8 mouse cellular contexts compared by ENCODE assay signal in genomic region chr16:94328881-94329867, GRCm38 (mm10). TPM values are rescaled to one million over a fixed set of nuclear protein-coding genes. Genes with fewer than 3 reads are reported as not detected.
A peak's percentile ranks its signal among the peaks of the same experiment; 100 is the strongest.
DNase-seq lines count a peak whose midpoint lies in the region; ATAC-seq and TF ChIP-seq lines count a peak whose summit lies in the region.

No protein-coding gene starts in this region.

- no peak for ATAC-seq in heart, embryonic 14.5 days (ENCODE audit: insufficient number of reproducible peaks, insufficient read depth, low FRiP score, low read depth)
- ATAC-seq in hindbrain, embryonic 16.5 days, result no peak
- peak; percentile 71 for ATAC-seq in midbrain, embryonic 11.5 days (ENCODE audit: low FRiP score)

- peaks cover 3 to 15% of the 10 kb centered on the region in 2 experiments; a peak in 3 of 4 replicates for H3K4me1 ChIP-seq in heart, embryonic 14.5 days (ENCODE audit: control insufficient read depth in 2 of 2, insufficient read depth in 2 of 2, low read length in 2 of 2)
- peaks cover 11% of the 10 kb centered on the region for H3K4me1 ChIP-seq in hindbrain, embryonic 16.5 days (ENCODE audit: control insufficient read depth, insufficient read depth, low read depth, low read length)
- peaks cover 23% of the 10 kb centered on the region for H3K4me1 ChIP-seq in midbrain, embryonic 11.5 days (ENCODE audit: control insufficient read depth, insufficient read depth, low read length)

- H3K27ac ChIP-seq in heart, embryonic 14.5 days (replicated peaks in 1 of 2; ENCODE audit: control insufficient read depth in 1 of 2, insufficient read depth in 1 of 2, low read depth in 2 of 2, low read length in 2 of 2), result no peak overlapping the region
- H3K27ac ChIP-seq in hindbrain, embryonic 16.5 days (ENCODE audit: low read depth, low read length), result no peak overlapping the region
- H3K27ac ChIP-seq in midbrain, embryonic 11.5 days (ENCODE audit: low read depth, low read length), result no peak overlapping the region

- H3K4me3 ChIP-seq in heart, embryonic 14.5 days (ENCODE audit: control insufficient read depth in 1 of 2, insufficient read depth in 1 of 2, low read depth in 1 of 2, low read length in 2 of 2), result peak overlapping the region; percentile 55 to 58
- H3K4me3 ChIP-seq in hindbrain, embryonic 16.5 days (ENCODE audit: low read length), result peak overlapping the region; percentile 42
- H3K4me3 ChIP-seq in midbrain, embryonic 11.5 days (ENCODE audit: low read depth, low read length), result peak overlapping the region; percentile 42

- H3K36me3 ChIP-seq in heart, embryonic 14.5 days (ENCODE audit: control insufficient read depth, insufficient read depth, low read length), result no peaks in the 10 kb centered on the region
- H3K36me3 ChIP-seq in hindbrain, embryonic 16.5 days (ENCODE audit: control insufficient read depth, insufficient read depth, low read length), result no peaks in the 10 kb centered on the region
- H3K36me3 ChIP-seq in midbrain, embryonic 11.5 days (ENCODE audit: control insufficient read depth, insufficient read depth, low read length), result no peaks in the 10 kb centered on the region

- no peak for TF ChIP-seq POLR2A in brain, embryonic 14.5 days (IDR thresholded peaks at IDR 0.05; ENCODE audit: borderline replicate concordance, extremely low read depth, insufficient read depth, insufficient read length, poor library complexity, severe bottlenecking)

- peak overlapping the region; percentile 72 for H3K4me2 ChIP-seq in heart, embryonic 14.5 days (ENCODE audit: low read length)
- H3K4me2 ChIP-seq in hindbrain, embryonic 16.5 days (ENCODE audit: low read length), result peak overlapping the region; percentile 67
- peak overlapping the region; percentile 65 for H3K4me2 ChIP-seq in midbrain, embryonic 11.5 days

- no peak for TF ChIP-seq CTCF in brain, embryonic 14.5 days (IDR thresholded peaks at IDR 0.05; ENCODE audit: borderline replicate concordance, extremely low read depth, insufficient read depth, insufficient read length)

- H3K27me3 ChIP-seq in heart, embryonic 14.5 days (ENCODE audit: control insufficient read depth, insufficient read depth, low read length), result no peaks in the 10 kb centered on the region
- H3K27me3 ChIP-seq in hindbrain, embryonic 16.5 days (replicated peaks; ENCODE audit: control insufficient read depth, insufficient read depth, low read length), result peaks cover 9% of the 10 kb centered on the region
- H3K27me3 ChIP-seq in midbrain, embryonic 11.5 days (ENCODE audit: control insufficient read depth, insufficient read depth, low read length), result peaks cover 24% of the 10 kb centered on the region

- WGBS in heart, embryonic 14.5 days, result 19% methylated on average over 25 of the region's 25 CpGs
- WGBS in hindbrain, embryonic 16.5 days, result 10% methylated on average over 25 of the region's 25 CpGs
- 5% methylated on average over 25 of the region's 25 CpGs for WGBS in midbrain, embryonic 11.5 days

- no peaks in the 10 kb centered on the region for H3K9me3 ChIP-seq in heart, embryonic 14.5 days (ENCODE audit: control insufficient read depth, low read length)
- no peaks in the 10 kb centered on the region for H3K9me3 ChIP-seq in hindbrain, embryonic 16.5 days (ENCODE audit: control insufficient read depth, low read length)
- H3K9me3 ChIP-seq in midbrain, embryonic 11.5 days (ENCODE audit: control insufficient read depth, low read length), result no peaks in the 10 kb centered on the region

- H3K9ac ChIP-seq in heart, embryonic 14.5 days (ENCODE audit: low read length), result peak overlapping the region; percentile 60
- no peak overlapping the region for H3K9ac ChIP-seq in hindbrain, embryonic 16.5 days (ENCODE audit: low read depth, low read length)
- peak overlapping the region; percentile 28; the same call in 1 of the 2 replicates for H3K9ac ChIP-seq in midbrain, embryonic 11.5 days (ENCODE audit: low read length)

- no peak for DNase-seq in heart, postnatal 10 days
- DNase-seq in brain, embryonic 14.5 days (ENCODE audit: low read depth), result peak; percentile 61
- DNase-seq in midbrain, embryonic 11.5 days (ENCODE audit: low spot score, missing footprints), result peak; percentile 93
- no peak for DNase-seq in ovary, postnatal 36 days (ENCODE audit: low spot score)
- DNase-seq in right cerebral cortex, postnatal 36 days (ENCODE audit: low spot score in 2 of 2), result no peak
- no peak for DNase-seq in cerebellum, adult 8-10 months

- intact Hi-C loops in heart, postnatal 10 days (cut with DNase I), result no loop called here

RNA-seq across cellular contexts. Expression of gene Ripply3, which starts 1.0 kb away (rescaled TPM):
- polyA plus RNA-seq in heart, embryonic 14.5 days (2014; fragmentation: Nextera tagmentation; extraction: Ambion mirVana), result 5.1 and 5.5 TPM in 2 replicates
- total RNA-seq in heart, postnatal 10 days (2021), result 1 to 10 TPM; 4.7 to 5.1 TPM
- polyA plus RNA-seq in brain, embryonic 14.5 days (2012; rRNA removed), result 1.1 and 1.4 TPM in 2 replicates
- 0.84 and 1.3 TPM in 2 replicates for polyA plus RNA-seq in hindbrain, embryonic 16.5 days (2015; fragmentation: Nextera tagmentation; extraction: Ambion mirVana)
- polyA plus RNA-seq in midbrain, embryonic 11.5 days (2014; fragmentation: Nextera tagmentation; extraction: Ambion mirVana), result 5.3 and 6.0 TPM in 2 replicates

RNA-seq across cellular contexts. Expression of gene Hlcs, which starts 15.8 kb away (rescaled TPM):
- polyA plus RNA-seq in heart, embryonic 14.5 days (2014; fragmentation: Nextera tagmentation; extraction: Ambion mirVana), result 7.6 and 8.1 TPM in 2 replicates
- 1 to 10 TPM; 6.9 to 7.5 TPM for total RNA-seq in heart, postnatal 10 days (2021)
- 6.3 and 7.2 TPM in 2 replicates for polyA plus RNA-seq in brain, embryonic 14.5 days (2012; rRNA removed)
- 7.9 and 8.3 TPM in 2 replicates for polyA plus RNA-seq in hindbrain, embryonic 16.5 days (2015; fragmentation: Nextera tagmentation; extraction: Ambion mirVana)
- polyA plus RNA-seq in midbrain, embryonic 11.5 days (2014; fragmentation: Nextera tagmentation; extraction: Ambion mirVana), result 8.0 and 8.1 TPM in 2 replicates

RNA-seq across cellular contexts. Expression of gene Ttc3, which starts 41.2 kb away (rescaled TPM):
- 186 and 200 TPM in 2 replicates for polyA plus RNA-seq in heart, embryonic 14.5 days (2014; fragmentation: Nextera tagmentation; extraction: Ambion mirVana)
- 100 to 1,000 TPM; 127 to 128 TPM for total RNA-seq in heart, postnatal 10 days (2021)
- polyA plus RNA-seq in brain, embryonic 14.5 days (2012; rRNA removed), result 290 and 425 TPM in 2 replicates
- 889 and 920 TPM in 2 replicates for polyA plus RNA-seq in hindbrain, embryonic 16.5 days (2015; fragmentation: Nextera tagmentation; extraction: Ambion mirVana)
- 489 and 614 TPM in 2 replicates for polyA plus RNA-seq in midbrain, embryonic 11.5 days (2014; fragmentation: Nextera tagmentation; extraction: Ambion mirVana)

RNA-seq across cellular contexts. Expression of gene Pigp, which starts 42.5 kb away (rescaled TPM):
- polyA plus RNA-seq in heart, embryonic 14.5 days (2014; fragmentation: Nextera tagmentation; extraction: Ambion mirVana), result 89.0 and 117 TPM in 2 replicates
- 10 to 100 TPM; 77.1 to 80.5 TPM for total RNA-seq in heart, postnatal 10 days (2021)
- 76.8 and 101 TPM in 2 replicates for polyA plus RNA-seq in brain, embryonic 14.5 days (2012; rRNA removed)
- 108 and 122 TPM in 2 replicates for polyA plus RNA-seq in hindbrain, embryonic 16.5 days (2015; fragmentation: Nextera tagmentation; extraction: Ambion mirVana)
- 93.9 and 96.3 TPM in 2 replicates for polyA plus RNA-seq in midbrain, embryonic 11.5 days (2014; fragmentation: Nextera tagmentation; extraction: Ambion mirVana)

Comparison
In these comparisons a context has a peak if more than half of its experiments do, and no peak if none do; other contexts are left out.
1. DNase-seq: peak in brain, embryonic 14.5 days (single experiment) and midbrain, embryonic 11.5 days (single experiment); none in heart, postnatal 10 days (0 of 2), ovary, postnatal 36 days (single experiment), right cerebral cortex, postnatal 36 days (0 of 2) and cerebellum, adult 8-10 months (single experiment).
2. Peak in every context shown above with its lines, with median percentiles within 50 percentile points of each other: H3K4me2 ChIP-seq and H3K4me3 ChIP-seq.